Mouse (Mus musculus) frontal cortex, adult (tissue): ENCODE results near the gene Mmel1.

Source experiments
- ATAC-seq: cut with Nextera tagmentation; 2 replicates; pipeline ENCODE4 v1.9.2; 2017; ENCODE audit warnings: mild to moderate bottlenecking, moderate library complexity, mixed read lengths; ENCODE audit not compliant: low TSS enrichment

Mmel1 gene

GRCm38 (mm10) chr4:154864271-154864771, 5.1 kb upstream of the Mmel1 start:
- ATAC-seq = peak; percentile 80

DNA sequence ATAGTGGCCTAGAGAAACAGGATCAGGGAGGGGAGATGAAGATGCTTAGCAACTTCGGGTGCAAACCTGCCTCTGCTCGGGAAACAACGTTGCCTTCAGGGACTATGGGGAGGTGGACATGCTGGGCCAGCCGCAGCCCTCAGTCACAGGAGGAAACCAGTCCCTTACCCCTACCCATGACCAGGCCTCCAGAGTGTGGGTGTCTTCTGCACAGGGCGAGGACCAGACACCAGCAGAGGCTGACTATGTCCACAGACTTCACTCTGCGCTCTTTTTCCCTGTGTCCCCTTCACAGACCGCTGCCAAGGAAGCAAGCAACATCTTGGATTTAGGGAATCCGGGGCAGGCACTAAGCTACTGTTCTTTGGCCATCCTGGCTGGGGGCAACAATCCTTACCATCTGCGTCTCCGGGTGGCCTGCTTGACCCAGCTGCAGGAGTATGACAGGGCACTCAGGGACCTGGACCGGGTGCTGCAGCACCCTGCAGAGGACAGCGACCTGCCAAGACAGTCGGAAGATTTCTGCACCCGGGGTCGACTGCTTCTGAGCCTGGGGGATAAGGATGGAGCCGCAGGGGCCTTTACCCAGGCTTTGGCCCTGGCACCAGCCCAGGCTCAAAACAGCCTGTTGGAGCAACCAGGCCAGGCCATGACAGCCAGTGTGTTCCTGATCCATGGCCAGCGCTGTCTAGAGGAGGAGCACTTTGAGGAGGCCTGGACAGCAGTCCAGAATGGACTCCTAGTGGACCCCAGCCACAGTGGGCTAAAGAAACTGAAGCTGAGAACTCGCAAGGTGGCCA, 4.2 kb upstream of the Mmel1 start:
- ATAC-seq = no peak

DNA sequence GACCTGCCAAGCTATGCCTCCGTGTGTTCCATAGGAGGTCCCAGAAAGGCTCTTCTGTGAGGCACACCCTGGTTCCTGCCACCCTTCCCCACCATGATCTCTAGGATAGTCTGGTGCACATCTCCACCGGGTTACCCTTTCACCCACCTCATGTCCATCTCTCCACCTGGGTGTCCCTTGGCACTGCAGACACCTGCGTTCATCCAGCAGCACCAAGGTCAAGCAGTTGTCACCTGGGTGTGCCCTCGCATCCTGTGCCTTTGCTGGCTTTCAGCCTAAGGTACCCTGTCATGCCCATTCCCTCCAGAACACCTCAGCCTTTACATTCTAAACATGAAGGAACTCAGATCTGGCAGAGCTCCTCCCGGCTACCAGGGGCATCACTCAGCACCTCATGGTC, 3.0 kb upstream of the Mmel1 start:
- no peak for ATAC-seq

DNA sequence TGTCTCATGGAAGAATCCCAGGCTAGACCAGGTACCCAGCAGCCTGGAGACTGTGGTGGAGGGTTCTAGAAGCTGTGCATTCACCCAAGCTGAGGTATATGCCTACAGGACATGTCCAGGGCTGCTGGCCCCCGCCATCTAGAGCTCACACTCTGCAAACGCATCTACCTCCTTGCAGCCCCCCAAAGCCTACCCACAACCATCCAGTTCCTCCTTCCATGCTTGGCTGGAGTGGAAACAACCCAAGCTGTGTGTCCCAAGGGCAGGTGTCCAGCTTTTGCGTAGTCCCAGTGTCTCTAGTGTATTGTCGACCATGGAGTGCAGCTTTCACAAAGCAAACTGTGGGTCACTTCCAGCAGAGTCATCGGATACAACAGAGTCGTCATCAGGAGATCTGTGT, 2.1 kb upstream of the Mmel1 start:
- ATAC-seq = no peak

GRCm38 (mm10) chr4:154870721-154871120, 1.3 kb downstream of the Mmel1 start:
- no peak for ATAC-seq

DNA sequence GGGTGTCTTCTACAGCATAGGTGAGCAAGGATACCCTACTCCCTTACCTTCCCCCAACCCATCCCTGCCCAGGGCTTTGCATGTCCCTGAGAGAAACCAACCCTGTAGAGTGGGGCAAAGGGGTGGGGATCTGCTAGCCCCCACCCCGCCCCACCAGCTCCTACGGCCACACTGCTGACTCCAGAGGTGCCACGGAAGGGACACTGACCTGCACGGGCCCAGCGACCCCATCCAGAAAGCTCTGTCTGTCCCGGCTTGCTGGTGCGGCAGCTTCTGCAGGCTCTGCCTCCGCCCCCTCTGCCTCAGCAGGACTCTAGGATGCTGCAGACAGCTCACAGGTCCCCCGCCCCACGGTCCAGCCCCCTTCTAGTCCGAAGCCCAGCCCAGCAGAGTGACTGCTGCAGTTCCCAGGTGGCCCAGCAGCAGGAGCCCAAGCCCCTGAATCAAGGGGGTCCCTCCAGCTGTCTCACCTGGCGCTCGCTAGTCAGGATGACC, 2.4 kb downstream of the Mmel1 start:
- ATAC-seq = no peak

DNA sequence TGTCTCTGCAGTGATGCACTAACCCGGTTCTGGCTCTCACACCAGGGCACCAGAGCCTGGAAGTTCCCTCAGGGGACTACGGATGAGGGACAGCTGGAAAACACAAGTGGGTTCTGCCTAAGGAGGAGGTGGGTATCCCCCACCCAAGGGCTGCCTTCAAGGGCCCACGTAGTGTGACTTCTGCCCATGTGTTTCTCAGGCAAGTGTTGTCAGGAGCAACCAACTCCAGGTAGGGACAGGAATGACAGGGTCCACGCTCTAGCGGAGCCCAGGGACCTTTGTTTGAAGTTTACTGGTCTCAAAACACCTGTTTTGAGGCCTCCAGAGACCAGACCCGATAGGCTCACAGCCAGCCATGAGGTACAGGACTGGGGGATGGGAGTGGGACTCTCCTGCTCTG, 3.8 kb downstream of the Mmel1 start:
- ATAC-seq = no peak

DNA sequence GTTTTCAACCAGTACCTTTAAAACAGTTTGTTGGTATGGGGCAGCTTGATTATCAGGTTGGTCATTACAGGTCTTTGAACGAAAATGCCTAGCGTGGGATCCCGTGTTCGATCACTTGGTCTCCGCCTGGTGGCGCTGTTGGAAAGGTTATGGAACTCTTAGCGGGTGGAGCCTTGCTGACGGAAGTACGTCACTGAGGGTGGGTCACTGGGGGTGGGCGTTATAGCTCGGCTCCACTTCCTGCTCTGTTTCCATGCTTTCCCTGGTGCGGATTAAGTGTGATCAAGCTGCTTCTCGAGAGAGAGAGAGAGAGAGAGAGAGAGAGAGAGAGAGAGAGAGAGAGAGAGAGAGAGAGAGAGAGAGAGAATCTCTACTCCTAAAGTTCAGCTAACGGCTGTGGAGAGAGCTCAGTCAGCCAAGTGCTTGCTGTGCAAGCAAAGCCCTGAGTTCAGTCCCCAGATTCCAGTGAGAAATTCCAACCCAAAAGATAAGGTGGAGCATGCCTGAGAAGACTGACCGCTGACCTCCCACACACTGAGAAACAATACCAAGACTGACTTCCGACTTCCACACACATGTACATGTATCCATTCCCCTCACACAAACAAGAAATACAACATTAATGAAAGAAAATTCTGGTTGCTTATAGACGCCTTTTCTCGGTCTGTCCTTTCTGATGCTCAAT, 8.6 kb downstream of the Mmel1 start:
- peak; percentile 98 for ATAC-seq

- ATAC-seq = no peak
Measured at GRCm38 (mm10) chr4:154880730-154881129, 11.3 kb downstream of the Mmel1 start.

DNA sequence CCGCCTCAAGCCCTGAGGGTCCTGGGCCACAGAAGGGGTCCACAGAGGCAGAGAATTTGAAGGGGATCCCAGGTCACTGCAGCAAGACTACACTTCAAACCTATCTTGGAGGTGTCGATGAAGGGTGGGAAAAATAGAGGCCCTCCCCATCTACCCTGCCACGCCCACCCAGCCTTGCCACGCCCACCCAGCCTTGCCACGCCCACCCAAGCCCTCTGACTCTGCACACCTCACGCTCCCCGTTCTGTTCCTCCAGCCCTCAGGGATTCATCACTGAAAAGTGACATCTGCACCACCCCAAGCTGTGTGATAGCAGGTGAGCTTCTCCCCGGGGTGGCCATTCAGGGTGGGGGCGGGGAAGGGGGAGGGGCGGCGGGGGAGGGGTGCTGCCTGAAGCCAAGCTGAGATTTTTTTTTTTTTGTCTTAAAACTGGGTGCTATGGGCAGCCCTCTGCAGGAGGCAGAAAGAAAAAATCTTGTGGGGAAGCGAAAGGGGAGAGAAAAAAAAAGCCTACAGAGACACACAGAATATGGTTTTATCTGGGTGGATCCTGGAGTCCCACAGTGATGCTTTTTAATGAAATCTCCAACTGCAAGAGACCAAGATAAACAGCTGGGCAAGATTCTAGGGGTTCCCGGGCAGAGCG, 12.8 kb downstream of the Mmel1 start:
- no peak for ATAC-seq

GRCm38 (mm10) chr4:154885416-154885815, 16.0 kb downstream of the Mmel1 start:
- no peak for ATAC-seq

DNA sequence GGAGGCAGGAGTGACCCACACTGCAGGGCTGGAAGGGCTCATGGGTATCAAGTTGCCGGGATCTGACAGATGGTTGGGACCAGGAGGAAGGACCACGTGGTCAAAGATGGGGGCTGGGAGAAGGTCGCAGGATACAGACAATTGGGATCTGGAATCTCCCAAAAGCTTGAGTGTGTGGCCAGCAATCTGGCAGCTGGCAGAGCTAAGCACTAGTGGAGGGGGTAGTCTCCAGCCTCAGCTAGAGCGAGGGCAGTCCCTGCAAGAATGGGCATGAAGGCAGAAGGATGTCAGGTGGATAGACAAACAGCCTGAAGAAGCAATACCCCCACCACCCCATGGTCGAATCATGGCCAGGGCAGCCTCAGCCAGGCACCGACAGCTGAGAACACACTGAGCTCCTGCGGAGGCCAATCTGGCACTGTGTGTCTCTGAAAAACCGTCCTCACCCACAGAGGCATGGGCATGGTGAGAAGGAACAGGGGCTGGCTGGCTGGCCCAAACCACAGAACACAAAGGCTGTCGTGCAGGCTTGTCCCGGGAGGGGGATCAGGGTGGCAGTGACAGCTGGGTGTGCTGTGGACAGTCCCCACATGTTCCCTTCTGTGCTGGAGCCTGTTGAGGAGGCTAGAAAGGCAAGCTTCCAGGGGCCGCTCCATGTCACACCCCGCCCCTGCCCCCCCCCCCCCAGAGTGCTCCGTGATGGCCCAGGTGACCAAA, 17.6 kb downstream of the Mmel1 start:
- peak; percentile 41; the same call in 1 of the 2 replicates for ATAC-seq

DNA sequence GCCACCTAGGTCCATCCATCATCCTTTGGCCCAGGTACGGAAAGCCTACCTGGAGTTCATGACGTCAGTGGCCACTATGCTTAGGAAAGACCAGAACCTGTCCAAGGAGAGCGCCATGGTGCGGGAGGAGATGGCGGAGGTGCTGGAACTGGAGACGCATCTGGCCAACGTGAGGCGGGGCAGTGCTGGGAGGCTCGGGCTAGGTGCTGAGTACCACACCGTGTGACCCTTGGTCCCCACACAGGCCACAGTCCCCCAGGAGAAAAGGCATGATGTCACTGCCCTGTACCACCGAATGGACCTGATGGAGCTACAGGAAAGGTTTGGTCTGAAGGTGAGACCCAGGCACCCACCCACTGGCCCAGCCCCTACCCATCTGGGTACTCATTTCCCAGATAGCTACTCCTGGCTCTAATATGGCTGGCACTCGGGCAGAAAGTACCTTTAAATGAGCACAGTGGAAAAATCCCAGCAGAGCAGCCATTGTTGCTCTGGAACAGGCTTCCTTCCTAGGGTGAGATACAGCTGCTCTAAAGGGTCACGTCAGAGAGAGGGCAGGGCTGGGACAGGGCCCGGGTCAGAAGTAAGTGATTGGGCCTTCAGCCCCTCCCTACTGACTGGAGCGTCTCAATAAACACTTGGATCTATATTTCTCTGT, 18.3 kb downstream of the Mmel1 start:
- ATAC-seq = no peak

DNA sequence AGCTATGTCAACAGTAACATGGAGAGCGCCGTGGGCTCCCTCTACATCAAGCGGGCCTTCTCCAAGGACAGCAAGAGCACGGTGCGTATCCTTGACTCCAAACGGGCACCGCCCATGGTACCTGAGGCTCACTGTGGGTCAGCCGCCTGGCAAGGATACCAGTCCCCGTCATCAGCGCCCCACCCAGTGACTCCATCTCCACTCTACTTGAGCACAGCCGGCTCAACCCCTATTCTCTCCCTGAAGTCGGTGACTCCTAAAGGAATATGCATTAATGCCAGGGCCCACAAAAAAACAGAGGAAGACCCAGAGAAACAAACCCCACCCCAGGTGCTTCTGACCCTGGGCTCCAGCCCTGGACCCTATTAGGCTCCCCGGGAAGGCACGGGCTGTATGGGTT, 21.5 kb downstream of the Mmel1 start:
- ATAC-seq = no peak

DNA sequence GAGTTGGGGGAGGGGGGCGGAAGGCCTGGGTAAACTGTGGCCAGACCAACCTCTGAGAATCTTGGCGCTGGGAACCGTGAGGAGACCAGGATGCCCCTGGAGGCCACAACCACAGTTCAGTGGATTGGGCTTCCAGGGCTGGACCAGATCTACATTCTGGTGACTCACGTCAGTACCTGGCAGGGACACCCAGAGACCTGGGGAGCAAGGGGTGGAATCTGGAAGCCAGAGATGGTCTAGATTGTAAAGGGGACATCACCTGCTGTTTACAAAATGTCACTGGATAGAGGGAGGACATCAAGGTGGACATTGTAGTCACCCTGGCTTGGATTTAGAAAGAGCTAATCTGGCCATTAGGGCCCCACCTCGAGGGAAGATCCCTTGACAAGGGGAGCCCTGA, 26.2 kb downstream of the Mmel1 start:
- ATAC-seq = no peak

GRCm38 (mm10) chr4:154897676-154898465, 28.5 kb downstream of the Mmel1 start:
- no peak for ATAC-seq

DNA sequence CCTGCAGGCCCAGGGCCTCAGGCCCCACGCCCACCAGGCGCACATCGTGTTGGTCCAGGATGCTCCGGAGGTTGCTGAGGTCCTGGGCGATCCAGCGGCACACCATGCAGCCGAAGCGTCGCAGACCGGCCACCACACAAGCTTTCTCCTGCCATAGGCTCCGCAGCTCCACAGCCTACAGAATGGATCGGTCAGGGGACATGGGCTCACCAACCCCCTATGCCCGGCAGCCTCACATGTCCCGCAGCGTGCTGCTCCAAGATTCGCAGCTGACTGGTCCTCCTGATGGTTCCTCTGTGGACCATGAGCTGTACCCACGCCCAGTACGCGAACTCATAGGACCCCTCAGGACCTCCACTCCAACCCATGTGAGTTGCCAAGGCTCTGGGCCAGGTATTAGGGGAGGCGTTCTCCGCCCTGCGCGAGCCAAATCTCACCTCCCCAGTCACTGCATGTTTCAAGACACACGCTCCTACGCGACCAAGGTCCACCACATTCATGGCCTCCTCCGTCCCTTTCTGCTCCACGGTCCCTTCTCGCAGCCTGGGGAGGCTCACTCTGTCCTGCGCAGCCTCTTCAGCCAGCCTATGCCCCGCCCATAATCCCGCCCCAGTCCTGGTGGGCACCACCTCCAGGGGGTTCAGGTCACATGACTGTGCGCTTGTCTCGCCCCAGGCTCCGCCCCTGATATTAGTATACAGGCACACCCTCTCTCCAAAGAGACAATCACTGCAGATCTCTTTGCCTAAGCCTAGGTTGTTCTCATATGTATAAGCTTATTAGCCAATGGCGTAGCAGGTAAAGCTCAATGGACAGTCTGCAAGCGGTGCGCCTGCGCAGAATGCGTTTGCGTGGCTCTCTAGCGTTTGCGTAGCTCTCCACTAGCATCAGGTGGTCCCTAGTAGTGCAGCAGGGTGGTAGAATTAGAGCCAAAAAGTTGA, 29.4 kb downstream of the Mmel1 start, which contains the start of gene Fam213b:
Fam213b (minus strand) TSS at position 630 of the 941 bp plus-strand sequence.
- peak; percentile 89 for ATAC-seq

DNA sequence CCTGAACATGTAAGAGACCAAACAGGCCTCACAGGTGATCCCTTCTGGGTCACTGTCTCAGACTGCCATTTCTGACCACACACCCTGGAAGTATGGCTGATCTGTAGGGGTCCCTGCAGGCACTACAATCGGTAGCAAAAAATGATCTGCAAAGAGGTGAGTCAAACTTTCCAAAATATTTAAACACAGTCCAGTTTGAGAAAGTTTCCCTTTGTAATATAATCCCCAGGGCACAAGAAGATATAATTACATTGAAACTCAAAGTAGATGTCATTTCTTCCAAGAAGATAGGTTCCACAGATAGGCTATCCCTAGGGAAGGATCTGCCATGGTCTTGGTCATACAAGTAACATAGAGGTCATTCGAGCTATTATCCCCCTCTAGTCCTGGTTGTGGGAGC, 33.0 kb downstream of the Mmel1 start:
- no peak for ATAC-seq
